Mouse (Mus musculus): ENCODE results near the gene 6430531B16Rik. TPM values are rescaled to one million over a fixed set of nuclear protein-coding genes. Genes with fewer than 3 reads are reported as not detected.

The 6430531B16Rik gene
- 0.13 and 0.29 TPM in 2 replicates for polyA plus RNA-seq (2012; rRNA removed)

DNA sequence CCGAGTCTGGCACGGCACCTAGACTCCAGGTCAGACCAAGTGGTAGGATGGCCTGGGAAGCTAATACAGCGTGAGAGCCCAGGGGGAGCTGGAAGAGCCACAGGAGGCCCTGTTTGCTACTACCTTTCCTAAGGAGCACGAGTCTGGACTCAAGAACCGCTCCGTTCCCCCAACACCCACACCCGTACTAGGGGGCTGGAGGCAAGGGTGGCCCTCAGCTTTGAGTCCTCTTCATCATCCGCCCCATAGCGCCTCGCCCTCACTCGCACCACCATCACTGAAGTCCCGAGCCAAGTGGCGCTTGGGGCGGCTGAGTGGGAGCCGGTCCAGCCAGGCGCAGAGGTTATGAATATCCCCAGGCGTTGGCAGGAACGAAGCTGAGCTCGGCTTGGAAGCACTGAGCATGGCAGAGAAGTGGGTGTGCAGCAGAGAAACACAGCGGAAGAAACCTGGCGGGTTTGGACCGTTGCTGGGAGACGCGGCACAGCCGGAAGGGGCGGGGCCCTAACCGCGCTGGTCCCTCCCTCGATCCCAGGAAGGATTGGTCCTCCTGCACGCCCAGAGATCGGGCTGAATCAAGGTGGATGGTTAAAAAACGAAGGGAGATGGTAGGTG lies at the start of gene 6430531B16Rik:
6430531B16Rik (minus strand) TSS at position 478 of the 615 bp plus-strand sequence.
- Histone ChIP-seq H3K27ac (ENCODE audit: insufficient read depth, low read depth, low read length) (no peak within 1 kb of the TSS), H3K36me3 (ENCODE audit: control insufficient read depth, insufficient read depth, low read length) (no peaks in the 10 kb centered on the region), H3K4me1 (ENCODE audit: control insufficient read depth, insufficient read depth, low read length) (no peaks in the 10 kb centered on the region), H3K27me3 (replicated peaks; ENCODE audit: control insufficient read depth, insufficient read depth, low read length) (no peaks in the 10 kb centered on the region), H3K4me3 (ENCODE audit: insufficient read depth, low read depth, low read length) (peak within 1 kb of the TSS; percentile 53)
- TF ChIP-seq POLR2A (IDR thresholded peaks at IDR 0.05; ENCODE audit: low read depth, low read length) (no peak), CTCF (conservative IDR thresholded peaks at IDR 0.05; ENCODE audit: insufficient read depth, insufficient read length, low read depth, low read length) (no peak)
- DNase-seq, result peak; percentile 85
- 7% methylated on average over 32 of the region's 32 CpGs for WGBS

DNA sequence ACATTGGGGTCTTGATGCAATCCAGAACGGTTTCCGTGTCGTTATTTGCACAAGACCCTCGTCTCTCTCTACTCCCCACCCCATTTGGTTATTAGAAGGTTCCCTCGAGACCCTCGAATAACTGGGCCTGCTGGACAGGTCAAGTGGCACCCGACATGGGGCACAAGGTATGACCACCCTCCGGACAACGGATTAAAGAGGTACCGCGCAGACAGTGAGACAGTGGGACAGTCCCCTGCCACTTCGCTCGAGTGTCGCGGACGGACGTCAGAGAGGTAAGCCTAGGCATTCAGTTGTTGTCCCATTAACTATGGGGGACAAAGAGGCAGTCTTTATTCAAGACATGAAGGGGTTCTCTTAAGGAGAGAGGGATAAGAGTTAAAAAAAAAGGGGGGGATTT lies 32.8 kb upstream of the 6430531B16Rik start:
- Histone ChIP-seq H3K27ac (ENCODE audit: insufficient read depth, low read depth, low read length) (no peak overlapping the region), H3K27me3 (replicated peaks; ENCODE audit: control insufficient read depth, insufficient read depth, low read length) (no peaks in the 10 kb centered on the region), H3K4me3 (ENCODE audit: insufficient read depth, low read depth, low read length) (no peak overlapping the region), H3K4me1 (ENCODE audit: control insufficient read depth, insufficient read depth, low read length) (no peaks in the 10 kb centered on the region), H3K36me3 (ENCODE audit: control insufficient read depth, insufficient read depth, low read length) (no peaks in the 10 kb centered on the region)
- WGBS, result 98% methylated on average over 17 of the region's 17 CpGs
- DNase-seq, result no peak
- no peak for TF ChIP-seq CTCF (conservative IDR thresholded peaks at IDR 0.05; ENCODE audit: insufficient read depth, insufficient read length, low read depth, low read length)

DNA sequence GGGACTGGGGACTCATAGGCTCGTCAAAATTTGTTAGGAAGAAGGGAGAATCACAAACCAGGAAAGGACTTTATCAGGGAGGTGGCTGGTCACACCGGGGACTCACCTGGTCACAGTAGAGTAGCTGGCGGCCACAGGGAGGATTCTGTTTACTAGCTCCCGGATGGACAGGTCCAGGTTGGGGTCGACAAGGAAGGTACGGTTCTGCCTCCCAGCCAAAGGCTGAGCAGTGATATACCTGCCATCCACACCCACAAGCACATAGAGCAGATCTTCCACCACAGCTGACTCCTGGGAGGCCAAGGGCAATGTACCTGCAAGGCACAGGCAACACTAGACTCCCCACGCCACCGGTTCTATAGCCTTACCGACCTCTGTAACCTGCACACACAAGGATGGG lies 29.2 kb upstream of the 6430531B16Rik start:
- Histone ChIP-seq H3K4me1 (ENCODE audit: control insufficient read depth, insufficient read depth, low read length) (no peaks in the 10 kb centered on the region), H3K27ac (ENCODE audit: insufficient read depth, low read depth, low read length) (no peak overlapping the region), H3K27me3 (replicated peaks; ENCODE audit: control insufficient read depth, insufficient read depth, low read length) (no peaks in the 10 kb centered on the region), H3K36me3 (ENCODE audit: control insufficient read depth, insufficient read depth, low read length) (0 out of 2 replicates have a peak, but pooled peaks cover 2% of the 10 kb centered on the region), H3K4me3 (ENCODE audit: insufficient read depth, low read depth, low read length) (no peak overlapping the region)
- 94% methylated on average over 9 of the region's 9 CpGs for WGBS
- no peak for TF ChIP-seq CTCF (conservative IDR thresholded peaks at IDR 0.05; ENCODE audit: insufficient read depth, insufficient read length, low read depth, low read length)
- no peak for TF ChIP-seq POLR2A (IDR thresholded peaks at IDR 0.05; ENCODE audit: low read depth, low read length)
- DNase-seq, result no peak

DNA sequence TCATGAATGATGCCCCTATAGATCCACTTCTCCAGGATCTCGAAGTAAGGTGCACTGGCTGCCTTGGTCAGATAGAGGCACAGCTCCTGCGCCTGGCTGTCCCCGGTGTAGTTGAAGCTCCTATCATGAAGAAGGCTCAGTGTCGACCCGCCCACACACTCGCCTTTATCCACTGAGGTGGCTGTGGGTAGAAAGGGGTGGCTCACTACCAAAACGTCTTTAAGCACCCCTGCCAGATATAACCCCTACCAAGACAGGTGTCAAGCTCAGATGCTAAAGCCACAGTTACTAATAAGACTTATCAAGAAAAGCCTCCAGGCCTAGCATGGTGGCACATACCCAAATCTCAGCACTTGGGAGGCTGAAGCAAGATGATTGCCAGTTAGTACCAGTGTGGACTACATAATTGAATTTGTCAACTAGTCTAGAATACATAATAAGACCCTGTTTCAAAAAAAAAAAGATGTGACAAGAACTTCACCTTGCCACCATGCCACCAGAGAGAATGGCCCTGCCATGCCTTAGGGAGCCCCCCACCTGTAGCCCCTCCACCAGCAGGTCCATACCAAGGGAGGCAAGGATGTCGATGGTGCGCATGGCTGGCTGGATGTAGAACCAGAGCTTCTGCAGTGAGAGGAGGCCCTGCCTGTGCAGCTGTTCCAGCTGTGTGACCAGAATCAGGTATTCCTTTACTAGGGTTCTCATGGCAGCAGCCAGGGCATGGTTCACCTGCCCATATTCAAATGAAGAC lies 28.5 kb upstream of the 6430531B16Rik start:
- no peaks in the 10 kb centered on the region for H3K27me3 ChIP-seq (replicated peaks; ENCODE audit: control insufficient read depth, insufficient read depth, low read length)
- H3K36me3 ChIP-seq (ENCODE audit: control insufficient read depth, insufficient read depth, low read length), result 0 out of 2 replicates have a peak, but pooled peaks cover 2% of the 10 kb centered on the region
- H3K4me1 ChIP-seq (ENCODE audit: control insufficient read depth, insufficient read depth, low read length), result no peaks in the 10 kb centered on the region
- H3K27ac ChIP-seq (ENCODE audit: insufficient read depth, low read depth, low read length), result no peak overlapping the region
- no peak for TF ChIP-seq POLR2A (IDR thresholded peaks at IDR 0.05; ENCODE audit: low read depth, low read length)
- no peak for TF ChIP-seq CTCF (conservative IDR thresholded peaks at IDR 0.05; ENCODE audit: insufficient read depth, insufficient read length, low read depth, low read length)
- WGBS, result 94% methylated on average over 9 of the region's 9 CpGs
- no peak for DNase-seq
- H3K4me3 ChIP-seq (ENCODE audit: insufficient read depth, low read depth, low read length), result no peak overlapping the region

DNA sequence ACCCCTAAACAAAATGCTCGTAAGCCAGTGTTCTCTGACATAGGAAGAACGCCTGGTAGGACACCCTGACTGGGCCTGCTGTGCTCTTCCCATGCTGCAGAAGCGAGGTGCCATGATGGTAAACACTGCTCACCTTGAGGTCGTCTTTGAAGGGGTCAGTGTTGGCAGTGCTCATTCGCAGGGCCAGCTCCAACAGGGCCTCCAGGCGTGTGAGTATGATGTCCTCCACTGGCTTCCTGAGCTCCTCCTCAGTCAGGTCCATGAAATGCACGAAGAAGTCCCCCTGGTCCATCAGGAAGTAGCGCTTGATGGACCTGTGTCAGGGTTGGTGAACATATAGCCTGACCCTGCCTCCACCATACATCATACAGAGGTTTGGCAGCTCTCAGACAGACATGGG lies 26.1 kb upstream of the 6430531B16Rik start:
- no peak overlapping the region for H3K4me3 ChIP-seq (ENCODE audit: insufficient read depth, low read depth, low read length)
- H3K36me3 ChIP-seq (ENCODE audit: control insufficient read depth, insufficient read depth, low read length), result peaks cover 3% of the 10 kb centered on the region; the same call in 1 of the 2 replicates
- H3K27me3 ChIP-seq (replicated peaks; ENCODE audit: control insufficient read depth, insufficient read depth, low read length), result no peaks in the 10 kb centered on the region
- no peaks in the 10 kb centered on the region for H3K4me1 ChIP-seq (ENCODE audit: control insufficient read depth, insufficient read depth, low read length)
- DNase-seq, result no peak
- 94% methylated on average over 8 of the region's 8 CpGs for WGBS
- no peak for TF ChIP-seq CTCF (conservative IDR thresholded peaks at IDR 0.05; ENCODE audit: insufficient read depth, insufficient read length, low read depth, low read length)
- no peak for TF ChIP-seq POLR2A (IDR thresholded peaks at IDR 0.05; ENCODE audit: low read depth, low read length)
- no peak overlapping the region for H3K27ac ChIP-seq (ENCODE audit: insufficient read depth, low read depth, low read length)

DNA sequence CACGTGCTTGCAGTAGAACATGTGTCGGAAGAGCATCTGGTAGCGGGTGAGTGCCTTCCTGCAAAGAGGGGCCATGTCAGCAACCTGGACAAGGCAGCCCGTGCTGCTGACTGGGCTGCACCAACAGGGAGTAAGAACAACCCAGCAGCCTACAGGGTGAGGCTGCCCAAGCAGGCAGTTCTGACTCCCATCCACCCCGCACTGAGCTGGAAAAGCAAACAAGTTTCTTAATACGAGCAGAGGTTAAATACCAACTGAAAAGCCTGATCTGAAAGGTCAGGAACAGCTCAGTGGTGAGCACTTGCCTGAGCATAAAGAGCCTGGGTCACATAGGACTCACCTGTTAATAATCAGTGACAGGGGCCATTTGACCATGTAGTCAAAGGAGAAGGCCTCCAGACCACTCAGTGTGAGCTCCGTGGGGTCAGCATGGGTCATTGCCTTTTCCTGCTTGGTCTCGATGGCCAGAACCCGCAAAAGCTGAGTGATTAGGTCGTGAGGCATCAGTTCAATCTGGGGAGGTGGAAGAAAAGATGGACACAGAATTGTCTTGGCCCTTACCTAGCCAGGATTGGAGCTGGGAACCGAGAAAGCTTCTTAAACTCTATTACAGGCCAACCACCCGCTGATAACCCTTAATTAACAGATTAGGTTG lies 22.7 kb upstream of the 6430531B16Rik start:
- no peak for TF ChIP-seq CTCF (conservative IDR thresholded peaks at IDR 0.05; ENCODE audit: insufficient read depth, insufficient read length, low read depth, low read length)
- TF ChIP-seq POLR2A (IDR thresholded peaks at IDR 0.05; ENCODE audit: low read depth, low read length), result no peak
- H3K27me3 ChIP-seq (replicated peaks; ENCODE audit: control insufficient read depth, insufficient read depth, low read length), result no peaks in the 10 kb centered on the region
- H3K36me3 ChIP-seq (ENCODE audit: control insufficient read depth, insufficient read depth, low read length), result peaks cover 3% of the 10 kb centered on the region; the same call in 1 of the 2 replicates
- no peak overlapping the region for H3K27ac ChIP-seq (ENCODE audit: insufficient read depth, low read depth, low read length)
- H3K4me3 ChIP-seq (ENCODE audit: insufficient read depth, low read depth, low read length), result no peak overlapping the region
- no peak for DNase-seq
- WGBS, result 69% methylated on average over 12 of the region's 12 CpGs
- H3K4me1 ChIP-seq (ENCODE audit: control insufficient read depth, insufficient read depth, low read length), result no peaks in the 10 kb centered on the region

Measured in kidney, adult 2 months (tissue).